Mouse (Mus musculus): ENCODE results near the gene Dapk1. TPM values are rescaled to one million over a fixed set of nuclear protein-coding genes. Genes with fewer than 3 reads are reported as not detected.
A peak's percentile ranks its signal among the peaks of the same experiment; 100 is the strongest.

Gene Dapk1
- polyA plus RNA-seq, 1 experiment, result 7.4 TPM

GRCm38 (mm10) chr13:60698021-60698420, 96.3 kb downstream of the Dapk1 start:
- H3K9me3 ChIP-seq, result no peaks in the 10 kb centered on the region
- no peak for TF ChIP-seq GATA1 (IDR thresholded peaks at IDR 0.05; ENCODE audit: borderline replicate concordance, low read length)
- TF ChIP-seq FLI1 (IDR thresholded peaks at IDR 0.05; ENCODE audit: low read length), result no peak

GRCm38 (mm10) chr13:60701671-60702171, 100.0 kb downstream of the Dapk1 start:
- H3K4me3 ChIP-seq (replicated peaks), result no peak overlapping the region
- TF ChIP-seq GATA1 (IDR thresholded peaks at IDR 0.05; ENCODE audit: borderline replicate concordance, low read length) (no peak), FLI1 (IDR thresholded peaks at IDR 0.05; ENCODE audit: low read length) (no peak)
- H3K27me3 ChIP-seq (replicated peaks), result no peaks in the 10 kb centered on the region
- H3K9me3 ChIP-seq, result no peaks in the 10 kb centered on the region
- H3K4me1 ChIP-seq, result peaks cover 22% of the 10 kb centered on the region
- H3K36me3 ChIP-seq (replicated peaks; ENCODE audit: low read length), result peaks cover 70% of the 10 kb centered on the region

More at GRCm38 (mm10) chr13:60698021-60698420, 96.3 kb downstream of the Dapk1 start:
- H3K27me3 ChIP-seq (replicated peaks), result no peaks in the 10 kb centered on the region
- H3K4me3 ChIP-seq (replicated peaks), result no peak overlapping the region
- peaks cover 54% of the 10 kb centered on the region for H3K4me1 ChIP-seq
- peaks cover 53% of the 10 kb centered on the region for H3K36me3 ChIP-seq (replicated peaks; ENCODE audit: low read length)

- H3K27me3 ChIP-seq (replicated peaks), result no peaks in the 10 kb centered on the region
- no peak overlapping the region for H3K4me3 ChIP-seq (replicated peaks)
- H3K4me1 ChIP-seq, result peaks cover 10% of the 10 kb centered on the region; the same call in 1 of the 2 replicates
- no peaks in the 10 kb centered on the region for H3K9me3 ChIP-seq
- TF ChIP-seq FLI1 (IDR thresholded peaks at IDR 0.05; ENCODE audit: low read length) (no peak), GATA1 (IDR thresholded peaks at IDR 0.05; ENCODE audit: borderline replicate concordance, low read length) (no peak)
- peaks cover 64% of the 10 kb centered on the region for H3K36me3 ChIP-seq (replicated peaks; ENCODE audit: low read length)
Observed at GRCm38 (mm10) chr13:60707541-60708468, 106.1 kb downstream of the Dapk1 start.

GRCm38 (mm10) chr13:60709136-60709535, 107.4 kb downstream of the Dapk1 start:
- H3K4me1 ChIP-seq, result peaks cover 18% of the 10 kb centered on the region

GRCm38 (mm10) chr13:60710963-60711362, 109.2 kb downstream of the Dapk1 start:
- no peak overlapping the region for H3K4me3 ChIP-seq (replicated peaks)
- peaks cover 25% of the 10 kb centered on the region for H3K4me1 ChIP-seq
- H3K36me3 ChIP-seq (replicated peaks; ENCODE audit: low read length), result peaks cover 45% of the 10 kb centered on the region
- no peaks in the 10 kb centered on the region for H3K9me3 ChIP-seq
- no peaks in the 10 kb centered on the region for H3K27me3 ChIP-seq (replicated peaks)
- TF ChIP-seq FLI1 (IDR thresholded peaks at IDR 0.05; ENCODE audit: low read length), result no peak
- no peak for TF ChIP-seq GATA1 (IDR thresholded peaks at IDR 0.05; ENCODE audit: borderline replicate concordance, low read length)

More at GRCm38 (mm10) chr13:60709136-60709535, 107.4 kb downstream of the Dapk1 start:
- H3K27me3 ChIP-seq (replicated peaks), result no peaks in the 10 kb centered on the region
- TF ChIP-seq FLI1 (IDR thresholded peaks at IDR 0.05; ENCODE audit: low read length), result no peak
- TF ChIP-seq GATA1 (IDR thresholded peaks at IDR 0.05; ENCODE audit: borderline replicate concordance, low read length), result no peak
- no peaks in the 10 kb centered on the region for H3K9me3 ChIP-seq
- H3K36me3 ChIP-seq (replicated peaks; ENCODE audit: low read length), result peaks cover 54% of the 10 kb centered on the region
- peak overlapping the region; percentile 38 for H3K4me3 ChIP-seq (replicated peaks)

- no peak for TF ChIP-seq GATA1 (IDR thresholded peaks at IDR 0.05; ENCODE audit: borderline replicate concordance, low read length)
- no peak for TF ChIP-seq FLI1 (IDR thresholded peaks at IDR 0.05; ENCODE audit: low read length)
- H3K9me3 ChIP-seq, result no peaks in the 10 kb centered on the region
- H3K27me3 ChIP-seq (replicated peaks), result no peaks in the 10 kb centered on the region
- no peak overlapping the region for H3K4me3 ChIP-seq (replicated peaks)
- H3K36me3 ChIP-seq (replicated peaks; ENCODE audit: low read length), result peaks cover 58% of the 10 kb centered on the region
- peaks cover 37% of the 10 kb centered on the region for H3K4me1 ChIP-seq
Observed at GRCm38 (mm10) chr13:60713537-60713936, 111.8 kb downstream of the Dapk1 start.

GRCm38 (mm10) chr13:60716107-60716506, 114.4 kb downstream of the Dapk1 start:
- peaks cover 37% of the 10 kb centered on the region for H3K4me1 ChIP-seq
- peaks cover 66% of the 10 kb centered on the region for H3K36me3 ChIP-seq (replicated peaks; ENCODE audit: low read length)
- TF ChIP-seq FLI1 (IDR thresholded peaks at IDR 0.05; ENCODE audit: low read length) (no peak), GATA1 (IDR thresholded peaks at IDR 0.05; ENCODE audit: borderline replicate concordance, low read length) (no peak)
- H3K9me3 ChIP-seq, result no peaks in the 10 kb centered on the region
- no peak overlapping the region for H3K4me3 ChIP-seq (replicated peaks)
- no peaks in the 10 kb centered on the region for H3K27me3 ChIP-seq (replicated peaks)

GRCm38 (mm10) chr13:60717421-60717820, 115.7 kb downstream of the Dapk1 start:
- TF ChIP-seq FLI1 (IDR thresholded peaks at IDR 0.05; ENCODE audit: low read length) (no peak), GATA1 (IDR thresholded peaks at IDR 0.05; ENCODE audit: borderline replicate concordance, low read length) (no peak)
- Histone ChIP-seq H3K4me3 (replicated peaks) (no peak overlapping the region), H3K9me3 (no peaks in the 10 kb centered on the region)

GRCm38 (mm10) chr13:60719581-60719980, 117.8 kb downstream of the Dapk1 start:
- no peak for TF ChIP-seq FLI1 (IDR thresholded peaks at IDR 0.05; ENCODE audit: low read length)
- TF ChIP-seq GATA1 (IDR thresholded peaks at IDR 0.05; ENCODE audit: borderline replicate concordance, low read length), result no peak
- Histone ChIP-seq H3K4me3 (replicated peaks) (no peak overlapping the region), H3K36me3 (replicated peaks; ENCODE audit: low read length) (peaks cover 86% of the 10 kb centered on the region), H3K27me3 (replicated peaks) (no peaks in the 10 kb centered on the region), H3K4me1 (peaks cover 25% of the 10 kb centered on the region), H3K9me3 (no peaks in the 10 kb centered on the region)

More at GRCm38 (mm10) chr13:60717421-60717820, 115.7 kb downstream of the Dapk1 start:
- Histone ChIP-seq H3K36me3 (replicated peaks; ENCODE audit: low read length) (peaks cover 70% of the 10 kb centered on the region), H3K4me1 (peaks cover 28% of the 10 kb centered on the region), H3K27me3 (replicated peaks) (no peaks in the 10 kb centered on the region)

GRCm38 (mm10) chr13:60722763-60723162, 121.0 kb downstream of the Dapk1 start:
- Histone ChIP-seq H3K27me3 (replicated peaks) (no peaks in the 10 kb centered on the region), H3K36me3 (replicated peaks; ENCODE audit: low read length) (peaks cover 91% of the 10 kb centered on the region), H3K4me1 (peaks cover 10% of the 10 kb centered on the region), H3K9me3 (no peaks in the 10 kb centered on the region), H3K4me3 (replicated peaks) (no peak overlapping the region)
- no peak for TF ChIP-seq FLI1 (IDR thresholded peaks at IDR 0.05; ENCODE audit: low read length)
- TF ChIP-seq GATA1 (IDR thresholded peaks at IDR 0.05; ENCODE audit: borderline replicate concordance, low read length), result no peak
